Mouse (Mus musculus): ENCODE measurements around the gene Gm29094.

Gene Gm29094

GRCm38 (mm10) chr9:89253400-89253799 is 54.2 kb downstream of the Gm29094 start:
- DNase-seq, result no peak

- DNase-seq, result no peak
Observed at GRCm38 (mm10) chr9:89256556-89257335, 57.6 kb downstream of the Gm29094 start.

GRCm38 (mm10) chr9:89263968-89264367 is 64.8 kb downstream of the Gm29094 start:
- DNase-seq, result no peak

GRCm38 (mm10) chr9:89264571-89264970 is 65.4 kb downstream of the Gm29094 start:
- no peak for DNase-seq

Measured in retina, postnatal 1 day (tissue).